Mouse (Mus musculus) cortical plate, adult 2 months (tissue): ENCODE data around the gene 1700017B05Rik.

Experiments
- CTCF ChIP-seq: fragments of 200-500 bp; IDR thresholded peaks from 2 replicates; pipeline ENCODE4 v1.5.1; 2011; ENCODE audit warnings: mild to moderate bottlenecking, control low read depth, low read length; ENCODE audit not compliant: insufficient read depth; ENCODE audit errors: extremely low read depth
- POLR2A ChIP-seq: fragments of 200-500 bp; IDR thresholded peaks from 2 replicates; pipeline ENCODE4 v1.6.1; 2011; ENCODE audit warnings: mild to moderate bottlenecking, low read length, control low read depth; ENCODE audit not compliant: insufficient read depth; ENCODE audit errors: extremely low read depth

DNA sequence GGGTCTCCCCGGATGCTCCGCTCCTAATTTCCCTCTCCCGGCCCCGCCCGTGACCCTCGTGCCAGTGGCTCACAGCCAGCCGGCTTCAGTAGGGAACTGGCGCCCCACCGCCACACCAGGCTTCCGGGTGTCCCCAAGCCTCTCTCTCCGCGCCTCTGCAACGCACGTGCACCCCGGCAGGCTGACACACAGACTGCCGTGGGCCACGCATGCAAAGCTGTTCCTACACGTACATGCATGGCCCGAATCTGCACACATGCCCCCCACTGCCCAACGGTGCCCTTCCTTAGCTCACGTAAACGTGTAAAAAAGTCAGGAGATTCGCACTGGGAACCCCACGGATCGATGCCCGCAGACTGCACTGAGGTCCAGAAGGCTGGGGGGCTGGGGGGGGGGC is 898 bp downstream of the 1700017B05Rik start:
- TF ChIP-seq POLR2A (no peak), CTCF (no peak)
